Mouse (Mus musculus) intestine, postnatal 0 days (tissue): Measurements from ENCODE around the gene Nms. TPM values are rescaled to one million over a fixed set of nuclear protein-coding genes. Genes with fewer than 3 reads are reported as not detected.
A peak's percentile ranks its signal among the peaks of the same experiment; 100 is the strongest.

Source experiments
- ATAC-seq: fragments of 200-750 bp; cut with Nextera tagmentation; 2 replicates; pipeline ENCODE4 v1.8.0; 2017; ENCODE audit warnings: mild to moderate bottlenecking, moderate TSS enrichment, moderate library complexity
- H3K27ac ChIP-seq: fragments of 300-500 bp; sonication (generic); 2 replicates; pipeline ENCODE4 v1.5.1; 2014; ENCODE audit warnings: mild to moderate bottlenecking, low read depth, low read length, moderate library complexity
- H3K27me3 ChIP-seq: fragments of 300-500 bp; sonication (generic); replicated peaks from 2 replicates; pipeline ENCODE4 v1.6.1; 2014; ENCODE audit warnings: low read length, mixed read lengths; ENCODE audit not compliant: control insufficient read depth, insufficient read depth
- H3K36me3 ChIP-seq: fragments of 300-500 bp; sonication (generic); 2 replicates; pipeline ENCODE4 v1.6.1; 2014; ENCODE audit warnings: mild to moderate bottlenecking, moderate library complexity; ENCODE audit not compliant: control insufficient read depth, insufficient read depth
- H3K4me1 ChIP-seq: fragments of 300-500 bp; sonication (generic); replicated peaks from 2 replicates; pipeline ENCODE4 v1.6.1; 2014; ENCODE audit warnings: antibody characterized with exemption, low read length, mixed read lengths; ENCODE audit not compliant: control insufficient read depth, insufficient read depth
- H3K4me2 ChIP-seq: fragments of 300-500 bp; sonication (generic); replicated peaks from 2 replicates; pipeline ENCODE4 v1.6.1; 2014; ENCODE audit warnings: low read depth, mild to moderate bottlenecking, moderate library complexity
- H3K4me3 ChIP-seq: fragments of 300-500 bp; sonication (generic); 2 replicates; pipeline ENCODE4 v1.5.1; 2014; ENCODE audit warnings: low read depth, low read length
- H3K9ac ChIP-seq: fragments of 300-500 bp; sonication (generic); 2 replicates; pipeline ENCODE4 v1.6.1; 2014; ENCODE audit warnings: mild to moderate bottlenecking, low read depth, low read length
- H3K9me3 ChIP-seq: fragments of 300-500 bp; sonication (generic); 2 replicates; pipeline ENCODE4 v1.6.1; 2016; ENCODE audit warnings: mixed run types; ENCODE audit not compliant: control insufficient read depth
- CTCF ChIP-seq: sonication (generic); IDR thresholded peaks from 2 replicates; pipeline ENCODE4 v1.5.1; 2016; ENCODE audit warnings: low read depth, mild to moderate bottlenecking, control low read depth, antibody characterized with exemption, moderate library complexity
- WGBS: fragments of 180-500 bp; shearing (Covaris S2); extraction: QIAGEN DNeasy Blood & Tissue Kit; methylation state at CpG from one replicate; pipeline ENCODE4 v1.1.7; 2014; 5-methylcytosine and 5-hydroxymethylcytosine counted together
- polyA plus RNA-seq: library from polyadenylated mRNA; unstranded; fragments of >200 nt; fragmentation: Nextera tagmentation; extraction: Ambion mirVana; gene quantifications from 2 replicates; pipeline ENCODE4 v1.2.1, GENCODE M21; 2015

Nms gene
- polyA plus RNA-seq, 1 experiment from 2014 or later, result not detected

GRCm38 (mm10) chr1:38928996-38929395 is 10.0 kb upstream of the Nms start:
- H3K36me3 ChIP-seq, result no peaks in the 10 kb centered on the region
- no peak overlapping the region for H3K27ac ChIP-seq
- H3K9me3 ChIP-seq, result no peaks in the 10 kb centered on the region
- no peak for ATAC-seq
- no peak overlapping the region for H3K4me3 ChIP-seq
- no peaks in the 10 kb centered on the region for H3K27me3 ChIP-seq
- TF ChIP-seq CTCF, result no peak
- WGBS, result 86% methylated on average over 4 of the region's 4 CpGs
- no peaks in the 10 kb centered on the region for H3K4me1 ChIP-seq
- no peak overlapping the region for H3K9ac ChIP-seq
- no peak overlapping the region for H3K4me2 ChIP-seq

DNA sequence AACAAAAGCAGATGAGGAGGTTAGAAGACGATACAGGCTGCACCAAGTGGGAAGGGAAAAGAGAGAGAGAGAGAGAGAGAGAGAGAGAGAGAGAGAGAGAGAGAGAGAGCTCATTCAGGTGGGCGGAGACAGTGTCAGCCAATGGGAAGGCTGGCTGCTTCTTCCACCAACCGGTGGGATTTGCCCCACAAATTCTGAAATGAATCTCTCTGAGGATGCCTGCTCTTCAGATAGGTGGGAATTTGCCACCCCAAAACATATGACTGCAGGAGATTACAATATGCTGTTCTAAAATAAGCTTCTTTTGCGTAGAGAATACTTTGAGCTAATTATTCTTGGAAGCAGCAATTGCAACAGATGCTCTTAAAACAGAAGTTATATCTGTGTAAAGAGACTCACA is 9.5 kb upstream of the Nms start:
- H3K27ac ChIP-seq, result no peak overlapping the region
- no peak overlapping the region for H3K9ac ChIP-seq
- TF ChIP-seq CTCF, result no peak
- no peaks in the 10 kb centered on the region for H3K9me3 ChIP-seq
- WGBS, result 81% methylated on average over 4 of the region's 4 CpGs
- no peak overlapping the region for H3K4me3 ChIP-seq
- H3K4me1 ChIP-seq, result no peaks in the 10 kb centered on the region
- H3K4me2 ChIP-seq, result no peak overlapping the region
- no peak for ATAC-seq
- H3K36me3 ChIP-seq, result no peaks in the 10 kb centered on the region
- H3K27me3 ChIP-seq, result no peaks in the 10 kb centered on the region

- Histone ChIP-seq H3K36me3 (no peaks in the 10 kb centered on the region), H3K4me2 (peak overlapping the region; percentile 25), H3K9ac (no peak overlapping the region), H3K27me3 (no peaks in the 10 kb centered on the region), H3K4me1 (no peaks in the 10 kb centered on the region), H3K9me3 (no peaks in the 10 kb centered on the region), H3K27ac (no peak overlapping the region), H3K4me3 (no peak overlapping the region)
- ATAC-seq, result peak; percentile 38; the same call in 1 of the 2 replicates
- WGBS, result 33% methylated on average over 8 of the region's 8 CpGs
- TF ChIP-seq CTCF, result no peak
Measured at GRCm38 (mm10) chr1:38930767-38931166, 8.2 kb upstream of the Nms start.

GRCm38 (mm10) chr1:38934668-38935067 is 4.3 kb upstream of the Nms start:
- Histone ChIP-seq H3K9me3 (no peaks in the 10 kb centered on the region), H3K4me1 (no peaks in the 10 kb centered on the region), H3K4me3 (no peak overlapping the region), H3K27me3 (no peaks in the 10 kb centered on the region), H3K9ac (no peak overlapping the region), H3K4me2 (no peak overlapping the region), H3K27ac (no peak overlapping the region), H3K36me3 (no peaks in the 10 kb centered on the region)
- 33% methylated on average over 5 of the region's 5 CpGs for WGBS
- ATAC-seq, result no peak
- TF ChIP-seq CTCF, result peak; percentile 68

DNA sequence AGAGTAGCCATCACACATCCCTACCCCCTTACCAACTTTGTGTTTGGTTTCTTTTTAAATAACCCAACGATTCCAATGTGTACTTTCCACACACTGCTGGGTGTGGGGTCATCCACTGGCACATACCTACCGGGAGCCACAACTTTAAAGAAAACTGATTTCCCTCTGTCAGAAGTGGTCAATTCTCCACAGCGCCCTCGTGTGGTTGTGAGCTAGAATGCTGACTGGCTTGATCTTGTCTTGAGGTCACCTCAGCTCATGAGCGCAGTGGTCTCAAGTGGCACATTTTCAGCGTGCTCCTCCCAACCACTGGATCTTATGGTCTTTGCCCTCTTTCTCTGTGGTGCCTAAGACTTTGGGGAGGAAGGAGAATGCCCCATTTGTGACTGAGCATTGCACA is 2.2 kb upstream of the Nms start:
- Histone ChIP-seq H3K4me2 (no peak overlapping the region), H3K4me3 (no peak overlapping the region), H3K36me3 (no peaks in the 10 kb centered on the region), H3K27me3 (no peaks in the 10 kb centered on the region), H3K9me3 (no peaks in the 10 kb centered on the region), H3K27ac (no peak overlapping the region), H3K4me1 (no peaks in the 10 kb centered on the region), H3K9ac (no peak overlapping the region)
- no peak for ATAC-seq
- TF ChIP-seq CTCF, result peak; percentile 79
- 19% methylated on average over 6 of the region's 6 CpGs for WGBS

DNA sequence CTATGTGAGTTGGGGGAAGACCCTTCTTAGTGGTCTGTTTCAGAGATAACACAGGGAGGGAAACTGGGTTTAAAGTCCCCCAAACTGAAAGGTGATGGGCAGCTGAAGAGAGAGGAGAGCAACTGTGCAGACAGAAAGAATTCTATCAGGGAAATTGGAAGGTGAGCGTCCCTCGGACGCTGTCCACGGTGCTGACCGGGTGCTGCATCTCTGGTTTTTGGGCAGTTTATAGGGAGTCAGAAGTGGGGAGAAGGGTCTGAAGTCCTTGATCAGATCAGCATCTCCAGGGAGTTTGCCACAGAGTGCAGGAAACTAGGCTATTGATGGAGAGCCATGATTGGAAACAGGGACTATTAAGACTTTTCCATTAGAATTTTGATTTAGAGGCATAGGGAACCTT is 659 bp downstream of the Nms start:
- no peak overlapping the region for H3K4me2 ChIP-seq
- H3K9me3 ChIP-seq, result no peaks in the 10 kb centered on the region
- WGBS, result 4% methylated on average over 5 of the region's 5 CpGs
- H3K9ac ChIP-seq, result no peak overlapping the region
- H3K4me3 ChIP-seq, result no peak overlapping the region
- no peak for ATAC-seq
- no peaks in the 10 kb centered on the region for H3K36me3 ChIP-seq
- TF ChIP-seq CTCF, result no peak
- H3K27me3 ChIP-seq, result no peaks in the 10 kb centered on the region
- H3K27ac ChIP-seq, result no peak overlapping the region
- H3K4me1 ChIP-seq, result no peaks in the 10 kb centered on the region

DNA sequence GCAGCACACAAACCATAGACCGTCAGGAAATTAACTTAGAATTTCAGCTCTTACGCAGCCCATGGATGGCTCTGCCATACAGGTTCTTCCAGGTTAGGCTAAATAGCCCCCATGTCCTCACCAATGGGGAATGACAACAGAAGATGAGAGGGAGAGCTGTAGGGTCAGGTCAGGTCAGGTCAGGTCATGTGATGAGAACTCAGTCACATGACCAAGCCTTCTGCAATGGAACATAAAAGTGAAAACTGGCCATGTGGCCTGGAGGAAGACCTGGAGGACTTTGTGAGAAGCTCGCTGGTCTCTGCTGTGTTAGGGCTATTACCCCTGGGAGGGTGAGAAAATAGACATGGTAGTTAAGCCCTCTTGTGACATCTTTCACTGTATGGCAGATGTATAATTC is 17.5 kb downstream of the Nms start:
- H3K4me3 ChIP-seq, result no peak overlapping the region
- no peaks in the 10 kb centered on the region for H3K9me3 ChIP-seq
- H3K9ac ChIP-seq, result no peak overlapping the region
- no peak overlapping the region for H3K27ac ChIP-seq
- ATAC-seq, result no peak
- no peaks in the 10 kb centered on the region for H3K36me3 ChIP-seq
- H3K4me1 ChIP-seq, result no peaks in the 10 kb centered on the region
- 89% methylated on average over 3 of the region's 3 CpGs for WGBS
- H3K27me3 ChIP-seq, result no peaks in the 10 kb centered on the region
- no peak for TF ChIP-seq CTCF
- H3K4me2 ChIP-seq, result no peak overlapping the region
